Mouse (Mus musculus) adrenal gland, postnatal 4 days (tissue): Measurements from ENCODE around the gene Kcns1. TPM values are rescaled to one million over a fixed set of nuclear protein-coding genes. Genes with fewer than 3 reads are reported as not detected.
A peak's percentile ranks its signal among the peaks of the same experiment; 100 is the strongest.
"Not testable (repeated sequence)": the region's sequence is repeated elsewhere in the genome, so short reads cannot be mapped to it uniquely, and the experiment has no call there.

Experiments used
- DNase-seq, 2 experiments: peaks; one replicate each; pipeline ENCODE4 v3.0.0; 2021 to 2022; ENCODE audit warnings: low spot score in 2 of 2, mixed read lengths in 2 of 2
- long read RNA-seq, 2 experiments: library from polyadenylated mRNA; stranded (forward); transcript quantifications; one replicate each; pipeline ENCODE4 v2.0.0; 2021
- total RNA-seq, 2 experiments: library from RNA; stranded (reverse); gene quantifications; 2 replicates each; pipeline ENCODE4 v1.2.3; 2021

Kcns1 gene
- total RNA-seq: under 1 TPM; 0.20 to 0.40 TPM
- long read RNA-seq, experiment 1: 0 reads
- long read RNA-seq, experiment 2: 0 reads

DNA sequence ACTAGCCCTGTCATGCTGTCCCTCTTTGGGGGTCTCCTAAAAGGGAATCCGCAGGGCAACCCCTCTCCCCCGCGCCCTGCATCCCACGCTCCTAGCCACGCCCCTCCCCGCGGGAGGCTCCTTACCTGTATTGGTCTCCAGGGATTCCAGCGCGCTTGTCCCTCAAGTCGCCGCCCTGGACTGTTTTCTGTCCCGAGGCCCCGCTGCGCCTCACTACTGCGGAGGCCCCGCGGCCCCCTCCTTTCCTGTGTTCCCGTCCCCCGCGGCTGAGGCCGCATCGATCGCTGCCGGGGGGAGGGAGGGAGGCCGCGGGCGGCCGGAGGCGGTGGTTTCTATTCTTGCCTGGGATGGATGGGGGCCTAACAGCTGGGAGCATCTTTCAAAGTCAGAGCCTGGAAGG is at the start of gene Kcns1:
Gene Kcns1, minus strand, starts transcription at position 212 of the 400 bp plus-strand sequence.
- DNase-seq: no peak

DNA sequence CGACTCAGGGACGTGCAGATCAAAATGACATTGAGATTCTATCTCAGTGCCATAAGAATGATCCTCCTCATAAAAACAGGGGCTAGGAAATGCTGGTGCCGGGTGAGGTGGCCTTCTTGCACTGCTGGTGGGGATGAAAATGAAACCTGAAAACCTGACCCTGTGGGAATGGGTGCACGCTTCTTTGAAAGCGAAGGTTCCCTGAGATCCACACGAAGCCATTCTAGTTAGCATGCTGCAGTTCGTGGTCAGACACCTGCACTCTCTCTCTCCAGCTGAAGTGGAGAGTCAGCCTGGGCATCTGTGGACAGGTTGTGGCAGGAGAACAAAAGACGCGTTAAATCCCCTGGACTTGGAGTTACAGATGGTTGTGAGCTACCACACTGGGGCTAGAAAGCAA is 48.4 kb upstream of the Kcns1 start:
- DNase-seq: no peak

DNA sequence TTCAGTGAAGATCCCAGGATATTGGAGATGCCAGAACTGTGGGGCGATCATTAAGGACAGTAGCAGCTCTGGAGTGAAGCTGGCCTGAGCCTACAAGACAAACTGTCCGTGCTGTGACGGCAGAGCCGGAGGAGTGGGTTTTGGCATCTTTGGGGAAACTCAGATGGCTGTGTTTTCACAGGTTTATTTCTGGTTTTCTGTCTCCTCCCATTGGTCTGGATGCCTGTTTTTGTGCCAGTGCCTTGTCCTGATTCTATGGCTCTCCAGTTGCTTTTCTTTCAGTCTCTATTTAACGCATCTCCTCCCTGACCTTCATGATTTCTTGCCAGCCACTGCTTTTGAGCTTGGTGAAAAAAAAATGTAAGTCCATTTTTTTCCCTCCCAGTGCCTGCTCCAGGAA is 41.8 kb upstream of the Kcns1 start:
- DNase-seq: no peak

DNA sequence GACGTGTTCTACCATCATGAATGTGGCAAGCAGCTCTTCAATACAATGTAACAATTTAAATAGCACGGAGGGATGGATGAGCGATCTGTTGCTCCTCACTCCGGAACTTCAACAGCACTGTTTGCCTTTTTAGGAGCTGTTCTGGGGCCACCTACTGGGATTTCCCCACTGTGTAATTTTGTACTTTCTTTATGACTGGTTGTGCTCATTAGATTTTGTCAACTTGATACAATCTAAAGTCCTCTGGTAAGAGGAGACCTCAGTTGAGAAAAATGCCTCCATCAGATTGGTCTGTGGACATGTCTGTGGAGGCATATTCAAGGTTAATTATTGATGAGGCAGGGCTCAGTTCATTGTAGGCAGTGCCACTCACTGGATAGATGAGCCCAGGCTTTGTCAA is 40.0 kb upstream of the Kcns1 start:
- DNase-seq: no peak

DNA sequence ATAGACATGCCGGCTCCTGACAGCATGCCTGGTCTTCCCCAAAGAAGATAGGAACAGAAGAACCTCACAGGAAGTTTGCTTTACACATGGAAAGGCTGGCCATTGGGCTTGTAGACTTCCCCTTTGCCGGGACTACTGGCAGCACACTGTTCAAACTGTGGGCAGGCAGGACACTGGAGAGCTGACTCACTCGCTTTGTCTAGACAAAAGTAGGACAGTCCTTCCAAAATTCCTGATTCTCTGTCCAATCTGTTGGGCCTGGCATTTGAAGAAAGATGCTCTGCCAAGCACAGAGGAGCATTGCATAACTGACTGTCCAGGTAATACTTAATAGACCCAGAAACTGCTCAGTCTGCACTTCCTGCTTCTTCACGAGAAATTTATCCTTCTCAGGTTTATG is 35.8 kb upstream of the Kcns1 start:
- no peak for DNase-seq

DNA sequence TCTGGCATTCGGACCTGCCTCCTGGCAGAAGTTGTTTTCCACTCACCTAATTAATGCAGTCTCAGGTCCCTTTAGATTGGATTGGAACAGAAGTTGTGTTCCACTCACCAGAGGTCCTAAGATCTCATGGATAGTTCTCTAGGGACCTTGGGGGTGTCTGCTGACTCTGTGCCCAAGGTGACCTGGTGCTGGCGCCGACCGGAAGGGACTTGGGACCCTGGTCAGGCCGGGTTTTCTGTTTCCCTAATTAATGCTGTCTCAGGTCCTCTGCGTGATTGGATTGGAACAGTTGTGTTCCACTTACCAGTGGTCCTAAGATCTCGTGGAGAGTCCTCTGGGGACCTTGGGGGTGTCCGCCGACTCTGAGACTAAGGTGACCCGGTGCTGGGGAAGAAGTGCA is 35.1 kb upstream of the Kcns1 start:
- not testable (repeated sequence) for DNase-seq

DNA sequence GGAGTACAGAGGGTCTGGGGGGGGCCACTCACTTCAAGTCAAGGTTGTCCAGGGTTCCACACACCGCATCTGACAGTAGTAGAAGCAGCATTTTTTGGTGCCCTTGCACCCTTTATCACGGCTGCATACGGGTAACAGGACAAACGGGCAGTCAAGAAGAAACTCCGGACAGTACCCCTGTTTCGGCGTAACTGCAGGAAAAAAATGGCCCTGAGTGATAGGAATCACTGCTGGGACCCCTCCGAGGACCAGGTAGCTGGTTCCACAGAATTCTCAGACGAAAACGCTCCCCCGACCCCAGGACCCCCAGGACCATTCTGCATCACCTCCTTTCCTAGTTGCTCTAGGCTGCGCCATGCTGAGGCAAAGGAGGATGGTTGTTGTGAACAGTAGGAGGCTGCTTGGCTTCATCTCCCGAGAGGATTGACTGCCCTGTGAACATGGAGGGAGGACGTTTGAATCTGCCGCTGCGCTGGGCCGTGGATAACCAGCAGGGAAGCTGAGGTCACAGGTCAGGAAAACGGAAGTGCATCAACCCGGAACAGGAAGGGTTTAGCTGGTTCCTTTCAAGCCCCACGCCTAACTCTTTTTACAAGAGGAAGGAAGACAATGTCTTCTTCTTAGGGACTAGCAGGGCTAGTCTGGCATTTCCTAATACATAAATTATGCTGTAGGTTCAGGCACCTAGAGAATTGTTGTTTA is 28.9 kb upstream of the Kcns1 start, which contains the start of gene Wfdc15a:
Gene Wfdc15a, minus strand, starts transcription at position 505 of the 702 bp plus-strand sequence.
- DNase-seq: no peak

DNA sequence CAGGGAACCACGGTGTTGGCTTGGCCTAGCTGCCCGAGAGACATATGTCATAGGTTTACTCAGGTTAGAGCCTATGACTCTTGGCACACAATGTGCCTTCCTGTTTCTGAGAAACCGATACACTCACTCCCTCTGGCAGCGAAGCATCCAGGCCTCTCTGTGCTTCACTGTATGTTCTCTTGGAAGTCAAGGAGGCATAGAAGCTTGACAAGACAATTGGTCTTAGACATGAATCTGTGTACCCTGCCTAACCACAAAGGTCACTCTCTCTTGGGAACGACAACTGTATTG is 25.7 kb upstream of the Kcns1 start:
- no peak for DNase-seq

DNA sequence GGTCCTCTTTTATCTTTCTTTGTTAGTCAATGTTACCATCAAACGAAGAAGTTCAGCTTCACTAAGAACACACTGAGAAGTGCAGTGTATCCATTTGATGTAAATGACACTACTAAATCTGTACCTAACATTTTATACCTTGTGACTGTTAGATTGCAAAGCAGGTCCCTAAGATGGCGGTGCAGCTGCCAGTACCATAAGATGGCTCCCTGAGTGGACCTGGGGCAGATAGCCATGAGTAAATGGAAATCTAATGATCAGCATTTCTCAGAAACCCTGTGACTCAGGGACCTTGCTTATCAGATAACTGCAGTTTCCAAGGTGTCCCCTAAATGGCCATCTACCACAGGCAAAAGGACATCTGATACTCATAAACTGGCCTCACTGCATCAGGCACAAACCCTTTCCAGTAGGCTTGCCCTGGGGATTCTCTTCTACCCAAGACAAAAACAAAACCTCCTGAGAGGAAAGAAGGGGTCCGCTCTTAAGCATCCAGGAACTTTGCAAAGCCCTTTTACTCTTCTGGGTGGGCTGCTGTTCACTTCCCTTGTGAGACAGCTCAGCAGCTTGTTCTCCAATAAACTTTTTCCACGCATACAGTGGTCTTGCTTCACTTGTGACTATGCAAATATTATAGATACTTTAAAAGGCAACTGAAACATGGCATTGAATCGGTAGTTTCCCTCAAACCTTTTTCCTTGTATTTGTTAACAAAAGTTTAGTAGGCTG is 25.2 kb upstream of the Kcns1 start:
- DNase-seq: no peak

DNA sequence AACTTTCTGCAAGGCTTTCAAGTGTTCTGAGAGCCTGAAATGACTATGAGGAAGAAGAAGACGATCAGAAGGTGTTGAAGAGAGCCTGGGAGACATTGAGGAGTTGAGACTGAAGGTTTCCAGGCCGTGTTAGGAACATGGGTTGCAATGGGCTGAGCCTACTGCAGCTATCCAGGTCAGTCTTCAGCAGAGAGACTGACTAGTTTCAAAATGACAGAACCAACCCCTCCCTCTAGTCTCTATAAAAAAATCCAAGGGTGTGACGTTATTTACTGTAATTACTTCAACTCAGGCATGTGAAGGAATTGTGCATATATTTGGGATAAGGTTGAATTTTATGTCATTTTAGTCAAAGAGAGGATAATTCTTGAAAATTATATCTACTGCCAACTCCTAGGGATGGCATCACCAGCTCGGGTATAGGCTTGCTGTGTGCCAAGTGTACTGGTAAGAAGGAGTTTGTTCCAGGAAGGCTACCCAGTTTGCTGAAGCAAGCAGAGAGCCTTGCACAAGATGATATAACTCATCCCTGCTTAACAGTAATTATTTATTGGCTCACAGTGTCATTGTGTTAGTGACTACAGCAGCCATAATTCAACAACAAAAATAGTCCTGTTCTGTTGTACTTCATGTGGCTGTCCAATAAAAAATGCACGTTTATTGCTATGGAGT is 24.2 kb upstream of the Kcns1 start:
- no peak for DNase-seq

DNA sequence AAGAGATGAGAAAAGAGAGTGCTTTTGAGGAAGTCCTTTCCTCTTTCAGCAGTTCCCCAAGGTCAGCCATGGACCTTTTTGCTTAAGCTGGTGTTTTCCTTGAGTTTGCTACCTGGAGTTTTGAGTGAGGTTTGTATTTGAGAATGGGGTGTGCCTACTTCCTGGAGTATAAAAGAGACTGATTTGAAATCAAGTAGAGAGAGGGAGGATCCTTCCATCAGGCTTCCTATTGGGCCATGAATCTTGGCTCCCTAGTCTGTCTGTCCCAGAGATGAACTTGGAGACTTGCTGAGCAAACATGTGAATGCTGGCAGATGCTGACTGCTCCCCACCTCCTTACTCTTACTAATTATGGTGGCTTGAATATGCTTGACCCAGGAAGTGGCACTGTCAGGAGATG is 21.4 kb upstream of the Kcns1 start:
- no peak for DNase-seq

DNA sequence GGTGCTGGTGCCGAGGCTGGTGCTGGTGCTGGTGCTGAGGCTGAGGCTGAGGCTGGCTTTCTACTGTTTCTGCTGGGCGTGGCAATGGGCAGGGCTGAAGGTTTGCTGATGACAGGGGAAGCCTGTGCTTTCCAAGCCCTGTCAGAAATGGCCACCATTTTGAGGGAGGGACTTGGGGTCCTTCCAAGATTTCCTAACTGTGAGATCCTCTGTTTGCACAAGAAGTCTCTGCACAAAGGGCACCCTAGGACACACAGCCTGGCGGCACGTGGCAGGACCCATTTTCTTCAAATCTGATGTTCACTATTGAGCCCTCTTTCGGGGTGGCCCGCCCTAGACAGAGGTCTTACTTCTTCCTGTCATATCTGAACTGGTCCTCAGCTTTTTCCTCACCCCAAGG is 19.7 kb upstream of the Kcns1 start, which contains the start of gene Wfdc12:
Gene Wfdc12, minus strand, starts transcription at position 33 of the 400 bp plus-strand sequence.
- DNase-seq: peak in 1 of 2 experiments; percentile 2

DNA sequence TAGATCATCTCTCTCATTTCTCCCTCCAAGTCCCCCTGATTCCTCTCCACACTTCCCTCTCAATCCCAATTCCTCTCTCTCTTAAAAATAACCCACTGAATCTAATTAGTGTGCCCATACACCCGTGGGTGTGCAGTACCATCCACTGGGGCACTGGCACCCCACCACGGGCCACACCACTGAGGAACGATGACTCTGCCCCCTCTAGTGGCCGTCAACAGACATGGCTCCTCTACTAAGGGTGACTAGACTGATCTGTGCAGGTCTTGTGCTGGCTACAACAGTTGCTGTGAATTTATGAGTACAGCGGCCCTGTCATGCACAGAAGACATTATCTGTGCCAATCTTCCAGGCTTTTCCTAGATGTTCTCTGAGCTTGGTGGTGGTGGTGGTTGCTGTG is 17.8 kb upstream of the Kcns1 start:
- peak in 1 of 2 experiments; percentile 2 for DNase-seq

DNA sequence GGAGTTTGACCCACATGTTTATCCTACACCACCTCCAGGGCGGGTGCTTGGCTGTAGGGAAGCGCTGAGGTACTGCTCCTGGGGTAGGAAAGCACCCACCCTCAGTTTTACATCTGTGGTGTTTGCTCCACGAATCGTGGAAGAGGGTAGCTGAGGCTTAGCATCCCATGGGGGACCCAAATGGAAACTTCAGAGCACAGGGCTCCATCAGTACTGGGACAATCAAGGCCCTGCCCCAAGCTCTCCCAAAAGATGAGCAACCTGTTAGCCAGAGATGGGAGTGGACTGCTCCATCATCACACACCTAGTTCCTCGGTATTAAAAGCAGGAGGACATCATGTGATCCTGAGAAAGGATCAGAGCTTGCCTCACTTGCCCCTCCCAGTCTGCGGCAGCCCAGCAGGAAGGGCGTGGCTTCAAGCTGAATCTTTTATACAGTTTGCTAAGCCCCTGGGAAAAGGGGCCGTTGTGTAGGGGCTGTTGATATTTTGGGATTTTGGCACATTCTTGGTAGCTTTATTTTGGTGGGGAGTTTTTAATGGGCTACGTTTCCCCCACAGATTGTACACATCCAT is 13.3 kb upstream of the Kcns1 start:
- no peak for DNase-seq

DNA sequence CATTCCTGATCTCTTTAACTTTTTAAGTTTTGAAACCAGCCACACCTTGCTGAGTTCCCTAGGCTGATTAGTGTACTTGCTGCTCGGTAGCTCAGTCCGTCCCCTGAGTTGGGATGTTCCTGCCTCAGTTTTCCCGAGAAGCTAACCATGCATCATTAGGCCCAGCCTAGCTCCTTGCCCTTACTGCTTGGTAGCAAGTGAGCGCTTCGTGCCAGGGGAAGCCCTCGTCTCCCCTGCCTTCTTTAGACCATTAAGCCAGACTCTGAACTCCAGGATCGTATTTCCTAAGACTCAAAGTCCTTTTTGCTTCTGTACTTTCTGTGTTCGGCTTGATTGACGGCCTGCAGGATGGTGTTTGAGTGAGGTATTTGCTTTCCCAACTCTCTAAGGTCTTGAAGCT is 12.4 kb upstream of the Kcns1 start:
- no peak for DNase-seq

DNA sequence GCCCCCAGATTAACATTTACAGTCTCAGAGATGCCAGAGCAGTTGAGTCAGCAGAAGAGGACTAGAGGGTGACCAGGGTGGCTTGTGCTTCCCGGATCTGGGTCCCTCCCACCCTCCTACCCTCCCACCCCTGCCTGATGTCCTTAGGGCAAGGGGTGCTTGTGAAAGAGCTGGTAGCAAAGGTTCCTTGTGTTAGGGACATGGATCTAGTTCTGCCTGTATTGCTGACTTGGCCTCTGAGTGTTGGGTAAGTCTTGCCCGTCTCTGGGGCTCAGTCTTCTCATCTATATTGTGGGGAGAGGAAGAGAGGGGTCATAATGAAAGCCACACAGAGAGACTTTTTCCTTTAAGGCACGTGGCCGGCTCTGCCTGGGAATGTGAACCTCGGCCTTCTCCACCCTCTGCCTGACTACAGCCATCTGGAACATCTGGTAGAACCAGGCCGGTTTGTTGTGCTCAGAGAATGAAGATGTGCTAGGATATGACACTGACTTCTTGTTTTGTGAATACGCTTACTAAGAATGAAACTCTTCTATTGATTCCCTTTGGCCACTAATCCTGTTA is 11.9 kb upstream of the Kcns1 start, which contains the start of gene Wfdc5:
Gene Wfdc5, minus strand, starts transcription at position 51 of the 564 bp plus-strand sequence.
- DNase-seq: no peak

DNA sequence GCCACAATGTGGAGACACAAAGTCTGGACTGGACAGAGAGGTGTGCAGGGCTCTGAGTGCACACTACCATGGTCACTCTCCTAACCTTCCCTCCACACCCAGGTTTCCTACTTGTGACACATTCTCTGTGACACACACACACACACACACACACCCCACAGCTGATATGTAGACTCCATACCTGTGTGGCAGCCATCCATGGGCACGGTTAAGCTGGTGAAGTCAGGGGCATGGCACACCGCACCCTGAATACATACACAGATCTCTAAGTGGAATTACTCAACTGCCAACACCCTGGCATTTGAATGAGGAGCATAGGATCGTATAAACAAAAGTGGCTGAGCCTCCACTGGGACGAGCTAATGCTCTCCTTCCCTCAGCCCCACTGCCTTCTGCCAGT is 9.9 kb upstream of the Kcns1 start:
- no peak for DNase-seq

DNA sequence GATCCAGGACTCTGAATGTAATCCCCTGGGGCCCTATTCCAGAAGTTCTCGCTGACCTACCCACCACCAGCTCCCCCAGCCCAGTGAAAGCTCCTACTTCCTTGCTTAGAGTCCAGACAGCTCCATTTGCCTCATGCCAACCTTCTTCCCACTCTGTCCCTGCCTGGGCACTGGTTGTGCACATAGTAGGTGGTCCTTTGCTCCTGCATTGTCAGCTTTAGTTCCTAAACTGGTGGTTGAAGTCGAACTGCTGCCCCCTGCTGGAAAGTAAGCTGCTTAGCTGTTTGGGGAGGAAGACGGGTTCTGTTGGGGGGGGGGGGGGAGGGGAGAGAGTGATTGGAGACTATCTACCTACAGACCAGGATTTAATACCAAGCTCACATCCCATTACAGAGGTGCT is 9.2 kb upstream of the Kcns1 start:
- DNase-seq: no peak

DNA sequence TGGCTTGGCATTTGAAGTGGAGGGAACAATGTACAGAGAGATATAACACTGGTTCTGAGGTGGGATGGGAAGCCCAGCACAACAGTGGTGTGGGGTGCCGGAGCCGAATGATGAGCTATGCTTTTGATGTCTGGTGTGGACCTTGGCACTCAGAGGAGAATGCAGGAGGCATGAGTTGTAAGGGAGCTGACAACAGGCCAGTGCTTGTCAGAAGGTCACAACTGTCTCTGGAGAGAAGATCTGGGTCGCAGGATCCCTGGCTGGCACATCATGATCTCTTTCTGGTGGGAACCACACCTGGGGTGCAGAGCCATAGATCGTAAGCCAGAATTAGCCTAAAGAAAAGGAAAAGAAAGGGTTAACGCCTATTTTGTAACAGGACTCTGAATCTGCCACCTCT is 6.9 kb upstream of the Kcns1 start:
- DNase-seq: no peak

DNA sequence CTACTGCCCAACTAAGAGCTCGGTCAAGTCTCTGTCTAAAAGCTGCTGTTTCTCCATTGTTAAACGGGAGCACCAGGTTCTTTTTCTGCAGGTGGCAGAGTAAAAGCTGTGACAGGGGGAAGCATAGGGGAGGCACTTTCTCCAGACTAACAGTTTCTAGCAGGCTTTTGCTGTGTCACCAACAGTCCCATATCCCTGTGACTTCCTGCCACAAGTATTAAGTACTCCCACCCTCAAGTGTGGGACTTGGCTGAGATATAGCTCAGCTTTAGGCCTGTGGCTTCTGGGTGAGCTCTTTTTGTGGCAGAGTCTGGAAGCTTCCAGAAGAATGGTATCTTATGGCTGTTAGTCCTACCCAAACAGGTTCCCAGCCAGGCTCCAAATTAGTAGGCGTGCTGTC is 4.9 kb upstream of the Kcns1 start:
- no peak for DNase-seq

DNA sequence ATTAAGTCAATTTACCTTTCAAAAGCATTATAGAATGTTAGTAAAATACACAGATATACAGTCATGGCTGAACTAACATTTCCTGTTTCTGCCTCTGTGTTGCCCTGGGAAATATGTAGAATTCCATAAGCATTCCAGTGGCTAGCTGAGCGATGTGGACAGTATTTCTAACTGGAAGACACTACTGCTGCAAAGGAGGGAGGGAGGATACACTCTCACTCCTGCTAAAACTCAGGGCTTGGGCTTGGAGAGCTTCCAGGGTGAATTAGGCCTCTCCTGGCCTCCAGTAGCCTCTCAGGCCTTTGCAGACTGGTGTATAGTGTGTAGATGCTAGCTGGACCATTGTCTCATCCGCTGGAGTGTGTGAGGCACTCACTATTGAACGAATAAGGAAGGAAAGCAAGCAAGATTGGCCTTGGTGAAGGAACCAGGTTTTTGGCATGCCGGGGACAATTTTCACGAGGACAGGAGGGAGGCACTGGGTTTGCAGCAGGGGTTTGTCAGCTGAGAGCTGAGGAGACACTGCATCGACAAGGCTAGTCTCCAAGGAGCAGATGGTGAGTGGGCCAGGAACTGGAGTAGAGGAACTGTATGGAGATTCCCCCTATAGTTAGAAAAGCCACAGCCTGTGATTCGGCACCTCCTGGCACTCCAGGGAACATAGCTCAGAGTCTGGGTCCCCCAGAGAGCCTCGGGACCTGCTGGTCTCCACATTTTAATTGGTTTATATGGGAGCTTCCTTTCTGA is 3.9 kb upstream of the Kcns1 start:
- no peak for DNase-seq
